Mouse (Mus musculus): ENCODE results near the gene Ankrd24.
"Not testable (repeated sequence)": the region's sequence is repeated elsewhere in the genome, so short reads cannot be mapped to it uniquely, and the experiment has no call there.

Gene Ankrd24

GRCm38 (mm10) chr10:81644716-81645115 lies 16.4 kb downstream of the Ankrd24 start:
- DNase-seq (ENCODE audit: low spot score): no peak

GRCm38 (mm10) chr10:81645391-81645790 lies 17.1 kb downstream of the Ankrd24 start:
- DNase-seq (ENCODE audit: low spot score): no peak

- no peak for DNase-seq (ENCODE audit: low spot score)
Observed at GRCm38 (mm10) chr10:81646015-81646555, 17.7 kb downstream of the Ankrd24 start.

- DNase-seq (ENCODE audit: low spot score): peak; percentile 97
Observed at GRCm38 (mm10) chr10:81648803-81649775, 20.7 kb downstream of the Ankrd24 start, which contains the start of gene Gm10778. Gene Gm10778, plus strand, starts transcription at chr10:81649059.

GRCm38 (mm10) chr10:81655178-81655577 lies 26.8 kb downstream of the Ankrd24 start:
- no peak for DNase-seq (ENCODE audit: low spot score)

- DNase-seq (ENCODE audit: low spot score): no peak
Observed at GRCm38 (mm10) chr10:81656174-81656573, 27.8 kb downstream of the Ankrd24 start.

- not testable (repeated sequence) for DNase-seq (ENCODE audit: low spot score)
Observed at GRCm38 (mm10) chr10:81687114-81687513, 58.8 kb downstream of the Ankrd24 start.

All from embryo, embryonic 10.5 days (tissue).